Mouse (Mus musculus) spleen, adult 2 months (tissue): ENCODE results near the gene Serpinf1. TPM values are rescaled to one million over a fixed set of nuclear protein-coding genes. Genes with fewer than 3 reads are reported as not detected.

Experiments
- DNase-seq, 2 experiments: peaks; one replicate each; pipeline versions ENCODE4 v3.0.0 to v3.0.0-alpha.2; 2012 to 2021; ENCODE audit warnings: low spot score in 2 of 2, low read depth in 1 of 2
- H3K27ac ChIP-seq: fragments of 200-500 bp; 2 replicates; pipeline ENCODE4 v1.5.1; 2012; ENCODE audit warnings: low read length, inconsistent platforms; ENCODE audit not compliant: insufficient read depth
- H3K27me3 ChIP-seq: fragments of 200-500 bp; 2 replicates; pipeline ENCODE4 v1.6.1; 2012; ENCODE audit warnings: mild to moderate bottlenecking, moderate library complexity, low read length, inconsistent platforms; ENCODE audit not compliant: control insufficient read depth, insufficient read depth
- H3K36me3 ChIP-seq: fragments of 200-500 bp; 2 replicates; pipeline ENCODE4 v1.6.1; 2012; ENCODE audit warnings: mild to moderate bottlenecking, low read length, inconsistent platforms; ENCODE audit not compliant: control insufficient read depth, insufficient read depth
- H3K4me1 ChIP-seq: fragments of 200-500 bp; 2 replicates; pipeline ENCODE4 v1.6.1; 2011; ENCODE audit warnings: inconsistent platforms; ENCODE audit not compliant: control insufficient read depth, insufficient read depth, insufficient read length
- H3K4me3 ChIP-seq: fragments of 200-500 bp; 2 replicates; pipeline ENCODE4 v1.5.1; 2011; ENCODE audit warnings: mild to moderate bottlenecking, inconsistent platforms; ENCODE audit not compliant: insufficient read depth, insufficient read length; ENCODE audit errors: extremely low read depth
- CTCF ChIP-seq: fragments of 200-500 bp; IDR thresholded peaks from 2 replicates; pipeline ENCODE4 v1.5.1; 2011; ENCODE audit warnings: mild to moderate bottlenecking, inconsistent platforms; ENCODE audit not compliant: insufficient read depth, insufficient read length, insufficient replicate concordance; ENCODE audit errors: extremely low read depth
- POLR2A ChIP-seq: fragments of 200-500 bp; IDR thresholded peaks from 2 replicates; pipeline ENCODE4 v1.6.1; 2011; ENCODE audit warnings: low read depth, low read length, inconsistent platforms
- WGBS: fragments of 180-500 bp; shearing (Covaris S2); methylation state at CpG from one replicate; pipeline ENCODE4 v1.1.7; 2018; 5-methylcytosine and 5-hydroxymethylcytosine counted together
- polyA plus RNA-seq: library from polyadenylated mRNA; depleted of rRNA; stranded (reverse); fragments of >200 nt; gene quantifications from 2 replicates; pipeline ENCODE4 v1.2.3, GENCODE M21; 2012

Serpinf1 gene
- polyA plus RNA-seq, 1 experiment, result 9.7 TPM

- no peaks in the 10 kb centered on the region for H3K27me3 ChIP-seq
- H3K4me3 ChIP-seq, result no peak overlapping the region; the same call in 1 of the 2 replicates
- H3K27ac ChIP-seq, result peak overlapping the region; percentile 31; the same call in 1 of the 2 replicates
- H3K36me3 ChIP-seq, result peaks cover 36% of the 10 kb centered on the region
- peaks cover 21% of the 10 kb centered on the region for H3K4me1 ChIP-seq
- 82% methylated on average over 15 of the region's 15 CpGs for WGBS
- no peak for TF ChIP-seq CTCF
- no peak for TF ChIP-seq POLR2A
- DNase-seq, result no peak
Observed at GRCm38 (mm10) chr11:75450936-75451335, 28.4 kb upstream of the Serpinf1 start.

- H3K4me3 ChIP-seq, result no peak overlapping the region; the same call in 1 of the 2 replicates
- peaks cover 41% of the 10 kb centered on the region for H3K36me3 ChIP-seq
- H3K4me1 ChIP-seq, result peaks cover 21% of the 10 kb centered on the region
- DNase-seq, result no peak
- no peaks in the 10 kb centered on the region for H3K27me3 ChIP-seq
- TF ChIP-seq CTCF, result no peak
- no peak for TF ChIP-seq POLR2A
- 75% methylated on average over 8 of the region's 8 CpGs for whole genome bisulfite sequencing
- H3K27ac ChIP-seq, result peak overlapping the region; percentile 31; the same call in 1 of the 2 replicates
Observed at GRCm38 (mm10) chr11:75450304-75450908, 27.9 kb upstream of the Serpinf1 start.

- DNase-seq, result no peak
- no peak overlapping the region for H3K27ac ChIP-seq
Observed at GRCm38 (mm10) chr11:75449695-75450094, 27.2 kb upstream of the Serpinf1 start.

GRCm38 (mm10) chr11:75448575-75448974 is 26.1 kb upstream of the Serpinf1 start:
- WGBS, result 71% methylated on average over 3 of the region's 3 CpGs
- Histone ChIP-seq H3K4me1 (peaks cover 9% of the 10 kb centered on the region), H3K27ac (no peak overlapping the region), H3K27me3 (no peaks in the 10 kb centered on the region), H3K36me3 (peaks cover 58% of the 10 kb centered on the region), H3K4me3 (no peak overlapping the region)
- no peak for TF ChIP-seq POLR2A
- no peak for TF ChIP-seq CTCF
- no peak for DNase-seq

More at GRCm38 (mm10) chr11:75449695-75450094, 27.2 kb upstream of the Serpinf1 start:
- TF ChIP-seq POLR2A, result no peak
- Histone ChIP-seq H3K4me3 (no peak overlapping the region), H3K4me1 (peaks cover 15% of the 10 kb centered on the region), H3K27me3 (no peaks in the 10 kb centered on the region), H3K36me3 (peaks cover 48% of the 10 kb centered on the region)
- 76% methylated on average over 7 of the region's 7 CpGs for WGBS

- DNase-seq, result no peak
- Histone ChIP-seq H3K27me3 (no peaks in the 10 kb centered on the region), H3K27ac (no peak overlapping the region), H3K4me3 (no peak overlapping the region), H3K36me3 (peaks cover 61% of the 10 kb centered on the region), H3K4me1 (no peaks in the 10 kb centered on the region)
- TF ChIP-seq CTCF, result no peak
- no peak for TF ChIP-seq POLR2A
- 95% methylated on average over 8 of the region's 8 CpGs for WGBS
Observed at GRCm38 (mm10) chr11:75443711-75444110, 21.2 kb upstream of the Serpinf1 start.

GRCm38 (mm10) chr11:75441601-75442000 is 19.1 kb upstream of the Serpinf1 start:
- no peak for TF ChIP-seq POLR2A
- TF ChIP-seq CTCF, result no peak
- peaks cover 42% of the 10 kb centered on the region for H3K36me3 ChIP-seq
- H3K27me3 ChIP-seq, result no peaks in the 10 kb centered on the region
- WGBS, result 97% methylated on average over 16 of the region's 16 CpGs
- H3K4me1 ChIP-seq, result no peaks in the 10 kb centered on the region
- no peak overlapping the region for H3K4me3 ChIP-seq
- no peak for DNase-seq
- H3K27ac ChIP-seq, result no peak overlapping the region

- Histone ChIP-seq H3K27me3 (no peaks in the 10 kb centered on the region), H3K4me1 (no peaks in the 10 kb centered on the region), H3K36me3 (peaks cover 39% of the 10 kb centered on the region), H3K27ac (no peak overlapping the region), H3K4me3 (no peak overlapping the region)
- 86% methylated on average over 7 of the region's 7 CpGs for WGBS
- no peak for DNase-seq
- TF ChIP-seq POLR2A, result no peak
- no peak for TF ChIP-seq CTCF
Observed at GRCm38 (mm10) chr11:75441034-75441433, 18.5 kb upstream of the Serpinf1 start.
